Mouse (Mus musculus) neural tube, embryonic 11.5 days (tissue): ENCODE measurements at regions not wholly inside any gene's neighbourhood (a gene's known extent, or its start where the extent isn't known, plus 50 kb on each side); places are given as distances from the start of the nearest gene placed in this dataset.

Experiments used
- ATAC-seq: fragments of 200-750 bp; cut with Nextera tagmentation; 2 replicates; pipeline ENCODE4 v1.8.0; 2017; ENCODE audit warnings: moderate number of reproducible peaks, mild to moderate bottlenecking, moderate TSS enrichment, moderate library complexity; ENCODE audit not compliant: insufficient read depth, low FRiP score, low TSS enrichment
- DNase-seq: peaks from one replicate; pipeline ENCODE4 v3.0.0-alpha.2; 2015; ENCODE audit warnings: low spot score
- H3K27ac ChIP-seq: fragments of 300-500 bp; sonication (generic); 2 replicates; pipeline ENCODE4 v1.5.1; 2014; ENCODE audit warnings: low read depth, mild to moderate bottlenecking, low read length
- H3K27me3 ChIP-seq: fragments of 300-500 bp; sonication (generic); 2 replicates; pipeline ENCODE4 v1.6.1; 2014; ENCODE audit warnings: mild to moderate bottlenecking, low read length, mixed read lengths; ENCODE audit not compliant: control insufficient read depth, insufficient read depth
- H3K36me3 ChIP-seq: fragments of 300-500 bp; sonication (generic); 2 replicates; pipeline ENCODE4 v1.6.1; 2014; ENCODE audit warnings: mild to moderate bottlenecking, low read length, moderate library complexity, mixed read lengths; ENCODE audit not compliant: control insufficient read depth, insufficient read depth
- H3K4me1 ChIP-seq: fragments of 300-500 bp; sonication (generic); 2 replicates; pipeline ENCODE4 v1.6.1; 2014; ENCODE audit warnings: low read length, mixed read lengths; ENCODE audit not compliant: control insufficient read depth, insufficient read depth
- H3K4me2 ChIP-seq: fragments of 300-500 bp; sonication (generic); 2 replicates; pipeline ENCODE4 v1.6.1; 2014; ENCODE audit warnings: low read depth, mild to moderate bottlenecking, moderate library complexity
- H3K4me3 ChIP-seq: fragments of 300-500 bp; sonication (generic); 2 replicates; pipeline ENCODE4 v1.5.1; 2014; ENCODE audit warnings: low read depth, low read length
- H3K9ac ChIP-seq: fragments of 300-500 bp; sonication (generic); 2 replicates; pipeline ENCODE4 v1.6.1; 2014; ENCODE audit warnings: mild to moderate bottlenecking, low read length
- H3K9me3 ChIP-seq: fragments of 300-500 bp; sonication (generic); 2 replicates; pipeline ENCODE4 v1.6.1; 2016; ENCODE audit warnings: low read length; ENCODE audit not compliant: control insufficient read depth
- WGBS: fragments of 180-500 bp; shearing (Covaris S2); extraction: QIAGEN DNeasy Blood & Tissue Kit; methylation state at CpG from one replicate; pipeline ENCODE4 v1.1.7; 2014; 5-methylcytosine and 5-hydroxymethylcytosine counted together

DNA sequence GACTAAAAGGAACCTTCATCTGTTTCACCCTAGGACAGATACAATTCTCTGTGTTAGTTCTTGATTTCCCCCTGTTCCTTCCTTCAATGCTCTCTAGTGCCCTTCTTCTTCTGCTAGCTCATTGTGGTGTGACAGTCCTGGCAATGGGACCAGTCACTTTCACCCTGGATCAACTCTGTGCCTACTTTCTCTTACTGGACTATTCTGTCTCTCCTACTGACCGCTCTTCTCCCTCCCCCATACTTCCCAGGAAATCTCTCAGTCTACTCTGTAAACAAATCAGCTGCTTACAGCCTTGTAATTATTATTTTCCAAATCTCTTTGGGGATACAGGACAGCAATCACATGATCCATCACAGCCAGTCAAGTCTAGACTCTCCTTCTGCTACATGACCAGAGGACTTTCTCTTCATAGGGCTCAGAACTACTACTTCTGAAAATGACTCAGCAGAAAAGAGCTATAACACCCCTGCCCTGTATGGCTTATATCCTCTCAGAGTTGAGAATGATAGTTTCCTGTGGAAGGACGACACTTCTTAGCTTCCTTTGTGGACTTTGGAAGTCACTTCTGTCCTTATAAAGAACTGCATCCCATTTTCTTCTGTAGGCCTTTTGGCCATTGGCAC lies 86.8 kb upstream of the Adgra3 start:
- WGBS = 81% methylated on average over 2 of the region's 2 CpGs
- no peak for ATAC-seq
- H3K27ac ChIP-seq = no peak overlapping the region

DNA sequence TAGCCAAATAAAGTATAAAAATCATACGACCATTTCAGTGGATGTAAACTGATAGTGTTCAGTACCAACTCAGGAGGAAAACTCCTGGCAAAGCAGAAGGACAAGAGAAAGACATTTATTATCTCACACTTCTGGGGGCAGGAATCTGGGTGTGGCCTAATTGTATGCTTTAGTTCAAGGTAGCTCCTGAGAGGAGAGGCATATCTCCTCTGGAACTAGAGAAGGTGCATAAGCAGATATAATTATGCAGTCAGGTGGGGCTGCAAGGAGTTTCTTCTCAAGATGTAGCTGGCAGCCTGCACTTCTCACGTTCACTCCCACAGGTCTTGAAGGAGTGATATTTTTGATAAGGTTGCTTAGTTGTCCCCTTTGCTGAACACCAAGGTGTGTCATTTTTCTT lies 71.4 kb upstream of the Adgra3 start:
- Histone ChIP-seq H3K4me3 (no peak overlapping the region), H3K4me1 (no peaks in the 10 kb centered on the region), H3K9ac (no peak overlapping the region), H3K4me2 (no peak overlapping the region), H3K27ac (no peak overlapping the region), H3K27me3 (no peaks in the 10 kb centered on the region), H3K9me3 (no peaks in the 10 kb centered on the region), H3K36me3 (no peaks in the 10 kb centered on the region)
- 79% methylated on average over 2 of the region's 2 CpGs for WGBS
- ATAC-seq = no peak
- DNase-seq = no peak

More for the DNA sequence above, 86.8 kb upstream of the Adgra3 start:
- Histone ChIP-seq H3K4me3 (no peak overlapping the region), H3K4me2 (no peak overlapping the region), H3K4me1 (no peaks in the 10 kb centered on the region), H3K27me3 (no peaks in the 10 kb centered on the region), H3K36me3 (no peaks in the 10 kb centered on the region), H3K9ac (no peak overlapping the region), H3K9me3 (no peaks in the 10 kb centered on the region)
- no peak for DNase-seq

DNA sequence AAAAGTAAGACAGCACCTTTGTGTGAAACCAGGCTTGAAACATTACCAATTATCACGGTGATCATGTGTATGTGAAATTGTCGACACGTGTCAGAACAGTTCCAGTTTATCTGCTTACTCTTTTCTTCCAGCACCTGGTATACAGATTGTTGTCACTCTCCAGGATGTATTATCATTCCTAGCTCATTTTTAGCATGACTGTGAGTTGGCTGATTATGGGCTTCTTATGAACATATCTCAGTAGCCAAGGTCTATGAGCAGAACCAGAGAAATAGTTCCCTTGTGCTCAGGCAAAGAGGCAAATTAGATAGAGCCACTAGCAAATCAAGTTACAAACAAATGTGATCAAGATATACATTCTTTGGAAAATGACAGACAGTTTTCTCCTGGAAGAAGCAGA lies 70.2 kb upstream of the Adgra3 start:
- no peak for DNase-seq
- no peaks in the 10 kb centered on the region for H3K27me3 ChIP-seq
- H3K36me3 ChIP-seq = no peaks in the 10 kb centered on the region
- H3K9me3 ChIP-seq = no peaks in the 10 kb centered on the region
- no peak overlapping the region for H3K4me2 ChIP-seq
- H3K9ac ChIP-seq = no peak overlapping the region
- ATAC-seq = no peak
- H3K4me3 ChIP-seq = no peak overlapping the region
- WGBS = 83% methylated on average over 3 of the region's 3 CpGs
- H3K27ac ChIP-seq = no peak overlapping the region
- no peaks in the 10 kb centered on the region for H3K4me1 ChIP-seq

DNA sequence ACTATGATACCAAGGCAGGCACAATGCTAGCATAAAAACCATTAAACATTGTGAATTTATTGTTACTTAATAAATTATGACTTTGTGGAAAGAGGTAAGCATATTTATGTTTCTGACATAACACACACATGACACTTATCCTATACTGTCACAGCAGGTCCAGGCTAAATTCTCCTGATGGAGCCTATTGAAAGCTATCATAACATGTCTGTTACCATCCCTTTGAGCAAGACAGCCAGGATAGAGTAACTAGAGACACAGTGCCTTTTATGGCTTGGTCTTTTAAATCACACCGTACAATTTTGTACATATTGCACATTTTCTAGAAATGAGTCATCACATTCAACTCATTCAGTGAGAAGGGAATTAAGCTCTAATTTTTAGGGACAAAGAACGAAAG lies 67.8 kb upstream of the Adgra3 start:
- H3K9ac ChIP-seq = no peak overlapping the region
- no peak overlapping the region for H3K4me2 ChIP-seq
- no peaks in the 10 kb centered on the region for H3K36me3 ChIP-seq
- H3K27ac ChIP-seq = no peak overlapping the region
- DNase-seq (no peak), ATAC-seq (no peak)
- H3K9me3 ChIP-seq = no peaks in the 10 kb centered on the region
- 88% methylated on average over 2 of the region's 2 CpGs for WGBS
- H3K4me1 ChIP-seq = no peaks in the 10 kb centered on the region
- no peak overlapping the region for H3K4me3 ChIP-seq
- H3K27me3 ChIP-seq = no peaks in the 10 kb centered on the region

DNA sequence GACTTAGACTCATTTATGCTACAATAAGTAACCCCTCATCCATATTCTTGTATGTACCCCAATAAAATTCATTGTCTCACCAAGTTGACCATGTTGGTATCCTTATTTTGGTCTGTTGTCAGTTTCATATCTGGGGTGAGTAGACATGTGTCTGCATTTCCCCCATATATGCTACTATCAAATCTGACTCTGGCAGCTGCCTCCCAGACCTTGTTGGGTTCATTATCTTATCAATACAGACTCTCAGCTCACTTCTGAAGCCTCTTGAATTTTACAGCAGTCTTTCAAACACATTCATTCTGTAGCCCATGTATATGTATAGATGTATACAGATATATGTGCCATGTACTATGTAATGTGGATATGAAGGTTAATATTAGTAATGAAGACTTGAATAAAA lies 67.4 kb upstream of the Adgra3 start:
- Histone ChIP-seq H3K9me3 (no peaks in the 10 kb centered on the region), H3K4me2 (no peak overlapping the region), H3K36me3 (no peaks in the 10 kb centered on the region), H3K4me3 (no peak overlapping the region), H3K4me1 (no peaks in the 10 kb centered on the region), H3K9ac (no peak overlapping the region), H3K27ac (no peak overlapping the region), H3K27me3 (no peaks in the 10 kb centered on the region)
- 0 out of 2 replicates have a peak, but pooled peaks have one; percentile 21 for ATAC-seq
- no peak for DNase-seq

DNA sequence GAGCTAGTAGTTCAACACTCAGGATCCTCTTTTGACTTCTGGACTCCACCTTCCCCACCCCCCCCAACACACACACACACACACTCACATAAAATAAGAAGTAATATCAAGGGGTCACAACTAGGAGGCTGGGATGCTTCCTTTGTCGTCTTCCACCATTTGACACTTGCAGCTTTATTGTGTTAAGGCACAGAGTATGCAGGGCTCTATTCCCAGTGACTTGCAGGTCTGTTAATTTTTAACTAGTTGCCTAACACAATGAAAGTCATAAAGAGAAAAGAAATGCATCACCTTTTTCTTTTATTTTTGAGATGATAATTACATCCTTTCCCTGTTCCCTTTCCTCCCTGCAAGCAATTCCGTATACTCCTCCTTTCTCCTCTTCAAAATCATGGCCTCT lies 66.9 kb upstream of the Adgra3 start:
- Histone ChIP-seq H3K27ac (no peak overlapping the region), H3K27me3 (no peaks in the 10 kb centered on the region), H3K4me3 (no peak overlapping the region), H3K4me2 (no peak overlapping the region), H3K9ac (no peak overlapping the region), H3K4me1 (no peaks in the 10 kb centered on the region), H3K9me3 (no peaks in the 10 kb centered on the region), H3K36me3 (no peaks in the 10 kb centered on the region)
- no peak for ATAC-seq
- no peak for DNase-seq
- 51% methylated on average over 2 of the region's 2 CpGs for WGBS

DNA sequence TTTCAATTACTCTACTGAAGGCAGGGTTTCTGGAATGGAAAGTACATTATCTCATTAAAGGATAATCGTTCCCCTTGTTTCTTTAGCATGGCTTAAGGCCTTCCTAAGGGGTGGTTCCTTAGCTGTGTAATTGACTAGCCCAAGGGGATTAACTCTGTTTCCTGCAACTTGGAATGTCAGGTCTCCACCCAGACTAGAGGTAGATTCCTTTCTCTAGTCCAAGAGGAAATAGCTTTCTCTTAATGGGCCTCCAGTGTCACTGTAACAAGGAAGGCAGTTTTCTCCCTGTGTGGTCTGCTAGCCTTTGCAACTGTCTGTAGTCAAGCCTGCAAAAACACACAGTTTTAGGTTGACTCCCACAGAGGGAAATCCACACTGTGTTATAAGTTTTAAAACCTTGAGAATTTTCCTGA lies 64.0 kb upstream of the Adgra3 start:
- no peak overlapping the region for H3K9ac ChIP-seq
- no peaks in the 10 kb centered on the region for H3K27me3 ChIP-seq
- H3K9me3 ChIP-seq = no peaks in the 10 kb centered on the region
- no peak for DNase-seq
- no peaks in the 10 kb centered on the region for H3K4me1 ChIP-seq
- no peak overlapping the region for H3K4me3 ChIP-seq
- H3K36me3 ChIP-seq = no peaks in the 10 kb centered on the region
- 9% methylated on average over 1 of the region's 1 CpGs for WGBS
- no peak for ATAC-seq
- no peak overlapping the region for H3K27ac ChIP-seq
- no peak overlapping the region for H3K4me2 ChIP-seq

DNA sequence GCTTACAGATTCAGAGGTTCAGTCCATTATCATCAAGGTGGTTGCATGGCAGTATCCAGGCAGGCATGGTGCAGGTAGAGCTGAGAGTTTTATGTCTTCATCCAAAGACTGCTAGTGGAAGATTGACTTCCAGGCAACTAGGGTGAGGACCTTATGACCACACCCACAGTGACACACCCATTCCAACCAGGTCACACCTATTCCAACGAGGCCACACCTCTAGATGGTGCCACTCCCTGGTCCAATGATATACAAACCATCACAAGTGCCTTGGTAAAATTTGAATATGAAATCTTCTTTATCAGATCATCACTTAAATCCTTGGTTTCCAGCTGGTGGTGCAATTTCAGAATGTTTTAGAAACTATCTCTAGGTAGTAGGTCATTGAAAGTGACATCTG lies 61.1 kb upstream of the Adgra3 start:
- Histone ChIP-seq H3K4me1 (no peaks in the 10 kb centered on the region), H3K27ac (no peak overlapping the region), H3K9ac (no peak overlapping the region), H3K27me3 (no peaks in the 10 kb centered on the region), H3K9me3 (no peaks in the 10 kb centered on the region), H3K36me3 (no peaks in the 10 kb centered on the region), H3K4me2 (no peak overlapping the region), H3K4me3 (no peak overlapping the region)
- ATAC-seq (no peak), DNase-seq (no peak)
- WGBS = 79% methylated on average over 1 of the region's 1 CpGs
